Mouse (Mus musculus): ENCODE data around the gene Aurkb. TPM values are rescaled to one million over a fixed set of nuclear protein-coding genes. Genes with fewer than 3 reads are reported as not detected.

The Aurkb gene
- total RNA-seq, 2 experiments from 2014 or later, result 32.9 to 102 TPM

DNA sequence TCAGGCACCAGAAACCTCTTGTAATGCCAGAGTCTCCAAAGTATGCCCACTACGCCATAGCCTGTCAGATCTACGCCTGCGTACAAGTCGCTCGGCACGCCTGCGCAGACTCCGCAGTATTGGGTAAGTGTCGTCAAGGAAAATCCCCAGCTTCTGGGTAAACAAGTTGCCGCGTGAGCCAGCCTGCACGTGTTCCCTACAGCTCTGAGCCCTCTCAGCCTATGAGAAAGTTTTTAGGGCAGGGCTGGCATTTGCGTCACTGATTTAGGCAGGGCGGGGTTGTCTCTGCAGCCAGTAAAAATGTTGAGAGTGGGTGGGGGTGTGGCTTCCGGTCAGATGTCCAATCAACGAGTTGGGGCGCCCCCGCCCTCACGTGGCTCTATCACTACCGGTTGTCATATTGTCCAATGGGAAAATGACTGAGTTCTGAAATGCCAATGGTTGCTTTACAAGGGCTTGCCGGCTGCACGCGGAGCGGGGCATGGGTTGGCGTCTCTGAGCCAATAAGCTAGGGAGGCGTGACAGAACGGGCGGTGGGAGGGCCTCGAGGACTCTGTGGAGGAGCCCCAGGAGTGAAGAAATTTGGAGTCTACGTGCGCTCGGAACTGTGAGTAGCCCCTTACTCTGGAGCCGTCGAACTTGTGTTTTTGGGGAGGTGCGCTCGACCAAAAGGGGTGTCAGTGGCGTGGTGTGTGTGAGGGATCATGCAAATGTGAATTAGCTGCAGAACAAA lies 49.4 kb downstream of the Aurkb start, which contains the start of gene Per1:
Per1 (plus strand) TSS at position 521 of the 733 bp plus-strand sequence.
- peak; percentile 70 for ATAC-seq (replicated peaks; ENCODE audit: low FRiP score, poor library complexity, severe bottlenecking)

- no peak for ATAC-seq (replicated peaks; ENCODE audit: low FRiP score, poor library complexity, severe bottlenecking)
Measured at GRCm38 (mm10) chr11:69095511-69096231, 50.2 kb downstream of the Aurkb start.

- no peak for ATAC-seq (replicated peaks; ENCODE audit: low FRiP score, poor library complexity, severe bottlenecking)
Measured at GRCm38 (mm10) chr11:69096360-69096986, 51.0 kb downstream of the Aurkb start.

GRCm38 (mm10) chr11:69096987-69097900 lies 51.8 kb downstream of the Aurkb start:
- ATAC-seq (replicated peaks; ENCODE audit: low FRiP score, poor library complexity, severe bottlenecking), result peak; percentile 62

DNA sequence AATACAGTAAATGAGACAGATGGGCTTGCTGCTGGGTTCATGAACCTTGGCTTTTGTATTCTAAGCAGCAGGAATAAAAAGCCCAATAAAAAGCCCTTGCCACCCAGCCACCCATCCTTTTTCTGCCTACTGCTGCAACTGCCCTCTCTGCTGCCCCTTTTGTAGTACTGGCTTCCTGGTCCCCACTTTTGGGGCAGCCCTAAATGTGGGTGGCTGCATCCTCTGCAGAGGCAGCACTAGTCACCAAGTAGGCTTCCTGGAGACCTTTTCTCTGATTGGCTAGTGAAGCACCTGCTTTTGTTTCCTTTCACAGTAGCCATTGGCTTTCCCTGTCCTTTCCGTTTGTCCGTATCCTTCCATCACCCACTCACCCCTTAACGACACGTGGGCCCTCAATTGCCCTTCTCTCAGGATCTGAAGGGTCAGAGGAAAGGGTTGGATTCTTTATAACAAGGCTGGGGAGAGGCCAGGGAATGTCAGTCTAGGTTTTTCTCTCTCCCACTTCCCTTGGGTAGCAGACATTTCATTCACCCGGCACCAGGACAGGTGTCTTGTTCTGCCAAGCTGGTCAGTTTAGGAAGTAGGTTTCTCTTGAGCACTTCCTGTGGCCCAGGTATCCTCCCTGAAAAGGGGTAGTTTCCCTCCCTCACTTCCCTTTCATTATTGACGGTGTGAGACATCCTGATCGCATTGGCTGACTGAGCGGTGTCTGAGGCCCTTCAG lies 52.8 kb downstream of the Aurkb start:
- no peak for ATAC-seq (replicated peaks; ENCODE audit: low FRiP score, poor library complexity, severe bottlenecking)

DNA sequence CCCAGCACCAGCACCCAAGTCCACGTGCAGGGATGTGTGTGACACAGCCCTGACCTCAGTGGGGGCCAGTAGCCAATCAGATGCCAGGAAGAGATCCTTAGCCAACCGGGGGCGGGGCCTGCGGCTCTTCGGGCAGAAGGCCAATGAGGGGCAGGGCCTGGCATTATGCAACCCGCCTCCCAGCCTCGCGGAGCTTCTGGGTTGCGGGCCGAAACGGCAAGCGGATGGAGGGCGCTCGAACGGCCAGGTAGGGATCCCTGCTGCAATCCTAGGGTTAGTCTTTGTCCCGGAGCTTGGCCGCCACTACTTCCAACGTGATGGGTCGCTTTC lies 53.3 kb downstream of the Aurkb start:
- peak; percentile 60 for ATAC-seq (replicated peaks; ENCODE audit: low FRiP score, poor library complexity, severe bottlenecking)

GRCm38 (mm10) chr11:69099177-69099914 lies 53.9 kb downstream of the Aurkb start:
- no peak for ATAC-seq (replicated peaks; ENCODE audit: low FRiP score, poor library complexity, severe bottlenecking)

GRCm38 (mm10) chr11:69099915-69100345 lies 54.5 kb downstream of the Aurkb start:
- ATAC-seq (replicated peaks; ENCODE audit: low FRiP score, poor library complexity, severe bottlenecking), result peak; percentile 29

- no peak for ATAC-seq (replicated peaks; ENCODE audit: low FRiP score, poor library complexity, severe bottlenecking)
Measured at GRCm38 (mm10) chr11:69100639-69101360, 55.4 kb downstream of the Aurkb start.

Other genes with a start within 250 kb of the Aurkb start
- gene Ndel1, start 173.8 kb upstream of the Aurkb start, total RNA-seq (2015; ENCODE audit: low replicate concordance), result 26.3 and 30.7 TPM in 2 replicates
- 54.4 and 55.6 TPM in 2 replicates for gene Ndel1, start 173.8 kb upstream of the Aurkb start, total RNA-seq (2017; ENCODE audit: low replicate concordance)
- gene Rnf222, start 157.1 kb upstream of the Aurkb start, total RNA-seq (2015; ENCODE audit: low replicate concordance), result not detected in 2 replicates
- not detected in 2 replicates for gene Rnf222, start 157.1 kb upstream of the Aurkb start, total RNA-seq (2017; ENCODE audit: low replicate concordance)
- 757 and 872 TPM in 2 replicates for gene Rpl26, start 144.1 kb upstream of the Aurkb start, total RNA-seq (2015; ENCODE audit: low replicate concordance)
- 762 and 834 TPM in 2 replicates for gene Rpl26, start 144.1 kb upstream of the Aurkb start, total RNA-seq (2017; ENCODE audit: low replicate concordance)
- gene Odf4, start 118.6 kb upstream of the Aurkb start, total RNA-seq (2015; ENCODE audit: low replicate concordance), result not detected in 2 replicates
- not detected in 2 replicates for gene Odf4, start 118.6 kb upstream of the Aurkb start, total RNA-seq (2017; ENCODE audit: low replicate concordance)
- gene Arhgef15, start 88.2 kb upstream of the Aurkb start, total RNA-seq (2015; ENCODE audit: low replicate concordance), result not detected in 2 replicates
- not detected in 2 replicates for gene Arhgef15, start 88.2 kb upstream of the Aurkb start, total RNA-seq (2017; ENCODE audit: low replicate concordance)
- 0.84 and 8.3 TPM in 2 replicates for gene Slc25a35, start 77.5 kb upstream of the Aurkb start, total RNA-seq (2015; ENCODE audit: low replicate concordance)
- 0.94 TPM in 1 of 2 replicates, not detected in the other for gene Slc25a35, start 77.5 kb upstream of the Aurkb start, total RNA-seq (2017; ENCODE audit: low replicate concordance)
- gene Rangrf, start 70.5 kb upstream of the Aurkb start, total RNA-seq (2015; ENCODE audit: low replicate concordance), result 11.5 and 18.8 TPM in 2 replicates
- gene Rangrf, start 70.5 kb upstream of the Aurkb start, total RNA-seq (2017; ENCODE audit: low replicate concordance), result 5.0 and 16.0 TPM in 2 replicates
- gene Pfas, start 37.2 kb upstream of the Aurkb start, total RNA-seq (2015; ENCODE audit: low replicate concordance), result 19.6 and 51.7 TPM in 2 replicates
- gene Pfas, start 37.2 kb upstream of the Aurkb start, total RNA-seq (2017; ENCODE audit: low replicate concordance), result 18.3 and 36.7 TPM in 2 replicates
- gene Ctc1, start 29.7 kb upstream of the Aurkb start, total RNA-seq (2015; ENCODE audit: low replicate concordance), result 14.4 and 26.5 TPM in 2 replicates
- gene Ctc1, start 29.7 kb upstream of the Aurkb start, total RNA-seq (2017; ENCODE audit: low replicate concordance), result 6.4 and 8.9 TPM in 2 replicates
- gene Borcs6, start 14.1 kb downstream of the Aurkb start, total RNA-seq (2015; ENCODE audit: low replicate concordance), result 2.5 and 3.1 TPM in 2 replicates
- 1.0 and 4.7 TPM in 2 replicates for gene Borcs6, start 14.1 kb downstream of the Aurkb start, total RNA-seq (2017; ENCODE audit: low replicate concordance)
- 2.3 and 6.1 TPM in 2 replicates for gene Tmem107, start 25.2 kb downstream of the Aurkb start, total RNA-seq (2015; ENCODE audit: low replicate concordance)
- gene Tmem107, start 25.2 kb downstream of the Aurkb start, total RNA-seq (2017; ENCODE audit: low replicate concordance), result 2.9 and 3.9 TPM in 2 replicates
- 50.3 and 58.7 TPM in 2 replicates for gene Vamp2, start 42.8 kb downstream of the Aurkb start, total RNA-seq (2015; ENCODE audit: low replicate concordance)
- gene Vamp2, start 42.8 kb downstream of the Aurkb start, total RNA-seq (2017; ENCODE audit: low replicate concordance), result 12.4 and 17.8 TPM in 2 replicates
- gene Per1, start 49.6 kb downstream of the Aurkb start, total RNA-seq (2015; ENCODE audit: low replicate concordance), result 2.3 and 3.1 TPM in 2 replicates
- 1.7 and 1.9 TPM in 2 replicates for gene Per1, start 49.6 kb downstream of the Aurkb start, total RNA-seq (2017; ENCODE audit: low replicate concordance)
- gene Hes7, start 74.8 kb downstream of the Aurkb start, total RNA-seq (2015; ENCODE audit: low replicate concordance), result not detected in 2 replicates
- not detected in 2 replicates for gene Hes7, start 74.8 kb downstream of the Aurkb start, total RNA-seq (2017; ENCODE audit: low replicate concordance)
- gene 9130213A22Rik, start 76.9 kb downstream of the Aurkb start, total RNA-seq (2015; ENCODE audit: low replicate concordance), result not detected in 2 replicates
- not detected in 2 replicates for gene 9130213A22Rik, start 76.9 kb downstream of the Aurkb start, total RNA-seq (2017; ENCODE audit: low replicate concordance)
- gene Aloxe3, start 80.2 kb downstream of the Aurkb start, total RNA-seq (2015; ENCODE audit: low replicate concordance), result not detected in 2 replicates
- gene Aloxe3, start 80.2 kb downstream of the Aurkb start, total RNA-seq (2017; ENCODE audit: low replicate concordance), result 0.51 TPM in 1 of 2 replicates, not detected in the other
- not detected in 2 replicates for gene Alox12b, start 111.3 kb downstream of the Aurkb start, total RNA-seq (2015; ENCODE audit: low replicate concordance)
- not detected in 2 replicates for gene Alox12b, start 111.3 kb downstream of the Aurkb start, total RNA-seq (2017; ENCODE audit: low replicate concordance)
- not detected in 2 replicates for gene Alox8, start 152.2 kb downstream of the Aurkb start, total RNA-seq (2015; ENCODE audit: low replicate concordance)
- 0.34 TPM in 1 of 2 replicates, not detected in the other for gene Alox8, start 152.2 kb downstream of the Aurkb start, total RNA-seq (2017; ENCODE audit: low replicate concordance)
- not detected in 2 replicates for gene Gucy2e, start 191.4 kb downstream of the Aurkb start, total RNA-seq (2015; ENCODE audit: low replicate concordance)
- under 0.01 TPM in 1 of 2 replicates, not detected in the other for gene Gucy2e, start 191.4 kb downstream of the Aurkb start, total RNA-seq (2017; ENCODE audit: low replicate concordance)

All from erythroblast, adult 5-6 weeks (primary cell).